26 mouse cellular contexts compared by ENCODE assay signal in genomic region chr4:57920522-57920921, GRCm38 (mm10). TPM values are rescaled to one million over a fixed set of nuclear protein-coding genes. Genes with fewer than 3 reads are reported as not detected.
DNase-seq lines count a peak whose midpoint lies in the region; TF ChIP-seq lines count a peak whose summit lies in the region.
"Had no signal": no experiment of that assay in that cellular context is flagged by ENCODE, and none has a peak within 500 bp of the region (broad histone marks: within the 10 kb centered on the region; RNA-seq: fewer than 3 reads in every experiment).

No protein-coding gene starts in this region.

- intact Hi-C loops in left cerebral cortex, postnatal 4 days (cut with DNase I) = no loop called here

- TF ChIP-seq CTCF in E14TG2a.4 (conservative IDR thresholded peaks at IDR 0.05; ENCODE audit: low read length) = no peak
- TF ChIP-seq CTCF in ES-Bruce4 (IDR thresholded peaks at IDR 0.05; ENCODE audit: low read depth, low read length) = no peak

- H3K9me3 ChIP-seq in E14TG2a.4 (ENCODE audit: low read length) = no peaks in the 10 kb centered on the region
- H3K9me3 ChIP-seq in ES-Bruce4 (replicated peaks; ENCODE audit: control insufficient read depth, insufficient read depth, low read length, poor library complexity, severe bottlenecking) = no peaks in the 10 kb centered on the region
- H3K9me3 ChIP-seq: embryonic facial prominence, embryonic 10.5 days; embryonic facial prominence, embryonic 13.5 days; heart, embryonic 12.5 days; heart, embryonic 15.5 days; hindbrain, embryonic 10.5 days; hindbrain, embryonic 13.5 days had no signal

- H3K4me3 ChIP-seq in E14TG2a.4 (replicated peaks; ENCODE audit: low read length) (peak overlapping the region; percentile 75; the same call in 1 of the 2 replicates), ES-Bruce4 (ENCODE audit: low read depth, low read length) (no peak overlapping the region)
- H3K4me3 ChIP-seq: embryonic facial prominence, embryonic 10.5 days; embryonic facial prominence, embryonic 13.5 days; erythroblast, embryonic 14.5 days; heart, embryonic 12.5 days; heart, embryonic 15.5 days; hindbrain, embryonic 10.5 days; hindbrain, embryonic 13.5 days had no signal

- no peak overlapping the region for H3K9ac ChIP-seq in ES-Bruce4 (ENCODE audit: low read depth, poor library complexity, severe bottlenecking)
- H3K9ac ChIP-seq: embryonic facial prominence, embryonic 13.5 days; forebrain, postnatal 0 days; heart, embryonic 12.5 days; heart, embryonic 15.5 days; hindbrain, embryonic 13.5 days had no signal

- H3K27me3 ChIP-seq in E14TG2a.4 (ENCODE audit: insufficient read depth, low read length) = peaks cover 1% of the 10 kb centered on the region; the same call in 1 of the 2 replicates
- H3K27me3 ChIP-seq in ES-Bruce4 (ENCODE audit: control insufficient read depth, insufficient read depth, low read length, poor library complexity, severe bottlenecking) = no peaks in the 10 kb centered on the region
- H3K27me3 ChIP-seq: embryonic facial prominence, embryonic 13.5 days; heart, embryonic 15.5 days had no signal

- no peaks in the 10 kb centered on the region for H3K36me3 ChIP-seq in E14TG2a.4 (ENCODE audit: insufficient read depth, low read length)
- no peaks in the 10 kb centered on the region for H3K36me3 ChIP-seq in ES-Bruce4 (ENCODE audit: control insufficient read depth, insufficient read depth, low read length, poor library complexity, severe bottlenecking)
- H3K36me3 ChIP-seq: embryonic facial prominence, embryonic 10.5 days; embryonic facial prominence, embryonic 13.5 days; heart, embryonic 12.5 days; heart, embryonic 15.5 days; hindbrain, embryonic 10.5 days; hindbrain, embryonic 13.5 days had no signal

- TF ChIP-seq EP300 in ES-Bruce4 (IDR thresholded peaks at IDR 0.05; ENCODE audit: insufficient read depth, low read depth, low read length) = peak; percentile 99

- H3K4me1 ChIP-seq in E14TG2a.4 (replicated peaks; ENCODE audit: low read depth, low read length) (peaks cover 89% of the 10 kb centered on the region), ES-Bruce4 (ENCODE audit: control insufficient read depth, insufficient read depth, low read length) (peaks cover 5% of the 10 kb centered on the region)

- TF ChIP-seq POLR2A in ES-Bruce4 (IDR thresholded peaks at IDR 0.05; ENCODE audit: insufficient read depth, low read length) = no peak

- peak overlapping the region; percentile 93 for H3K27ac ChIP-seq in ES-Bruce4 (ENCODE audit: insufficient read depth, low read length)
- H3K27ac ChIP-seq: embryonic facial prominence, embryonic 10.5 days; embryonic facial prominence, embryonic 13.5 days; heart, embryonic 15.5 days; hindbrain, embryonic 10.5 days; hindbrain, embryonic 13.5 days had no signal

- DNase-seq in R1 (ENCODE audit: low read depth, low spot score) = peak; percentile 93
- no peak for DNase-seq in urinary bladder, postnatal 36 days (ENCODE audit: low spot score in 2 of 2)
- DNase-seq in left cerebral cortex, postnatal 4 days = no peak
- no peak for DNase-seq in right cerebral cortex, postnatal 14 days
- DNase-seq: adrenal gland, adult 8-10 months; adrenal gland, postnatal 25 days; cerebellum, adult 11-12 months; cerebellum, adult 8-10 months; cerebellum, postnatal 10 days; cerebellum, postnatal 36 days; embryo, embryonic 11 days; forebrain, postnatal 0 days; gastrocnemius, postnatal 25 days; heart, adult 18-20 months; heart, postnatal 10 days; heart, postnatal 36 days had no signal

RNA-seq across cellular contexts. Expression of gene D630039A03Rik, which starts 4.4 kb away (rescaled TPM):
- polyA plus RNA-seq in ES-Bruce4 (2011; ENCODE audit: insufficient read depth, insufficient read length, low read depth, missing spikeins) = 2.0 and 2.5 TPM in 2 replicates
- total RNA-seq in left cerebral cortex, postnatal 4 days (2021) = not detected
- total RNA-seq: gastrocnemius, postnatal 25 days had no signal
- polyA plus RNA-seq: erythroblast, embryonic 14.5 days; forebrain, embryonic 14.5 days; forebrain, postnatal 0 days had no signal

RNA-seq across cellular contexts. Expression of gene Txn1, which starts 35.7 kb away (rescaled TPM):
- polyA plus RNA-seq in ES-Bruce4 (2011; ENCODE audit: insufficient read depth, insufficient read length, low read depth, missing spikeins) = 403 and 417 TPM in 2 replicates
- 100 to 1,000 TPM; 187 to 191 TPM for total RNA-seq in left cerebral cortex, postnatal 4 days (2021)
